Mouse (Mus musculus) heart, postnatal 0 days (tissue): ENCODE measurements around the gene Wnt7b. TPM values are rescaled to one million over a fixed set of nuclear protein-coding genes. Genes with fewer than 3 reads are reported as not detected.

Source experiments
- ATAC-seq: fragments of 200-750 bp; cut with Nextera tagmentation; 2 replicates; pipeline ENCODE4 v1.8.0; 2017; ENCODE audit warnings: low read depth, moderate number of reproducible peaks, moderate library complexity; ENCODE audit not compliant: insufficient read depth
- DNase-seq: peaks from one replicate; pipeline ENCODE4 v3.0.0-alpha.2; 2016; ENCODE audit warnings: low spot score
- H3K27ac ChIP-seq: fragments of 300-500 bp; sonication (generic); 2 replicates; pipeline ENCODE4 v1.5.1; 2014; ENCODE audit warnings: low read depth, mild to moderate bottlenecking
- H3K27me3 ChIP-seq: fragments of 300-500 bp; sonication (generic); 2 replicates; pipeline ENCODE4 v1.6.1; 2014; ENCODE audit warnings: low read length, mixed read lengths; ENCODE audit not compliant: control insufficient read depth, insufficient read depth
- H3K36me3 ChIP-seq: fragments of 300-500 bp; sonication (generic); replicated peaks from 2 replicates; pipeline ENCODE4 v1.6.1; 2014; ENCODE audit warnings: low read length, mixed read lengths; ENCODE audit not compliant: control insufficient read depth, insufficient read depth
- H3K4me1 ChIP-seq: fragments of 300-500 bp; sonication (generic); 2 replicates; pipeline ENCODE4 v1.6.1; 2014; ENCODE audit warnings: antibody characterized with exemption; ENCODE audit not compliant: control insufficient read depth, insufficient read depth
- H3K4me2 ChIP-seq: fragments of 300-500 bp; sonication (generic); 2 replicates; pipeline ENCODE4 v1.6.1; 2014; ENCODE audit warnings: low read depth, mild to moderate bottlenecking, low read length, moderate library complexity
- H3K4me3 ChIP-seq: fragments of 300-500 bp; sonication (generic); 2 replicates; pipeline ENCODE4 v1.5.1; 2014; ENCODE audit warnings: low read depth, low read length
- H3K9ac ChIP-seq: fragments of 300-500 bp; sonication (generic); replicated peaks from 2 replicates; pipeline ENCODE4 v1.6.1; 2014; ENCODE audit warnings: low read depth, low read length, mixed read lengths
- H3K9me3 ChIP-seq: fragments of 300-500 bp; sonication (generic); replicated peaks from 2 replicates; pipeline ENCODE4 v1.6.1; 2016; ENCODE audit warnings: low read length; ENCODE audit not compliant: control insufficient read depth
- CTCF ChIP-seq: IDR thresholded peaks from 2 replicates; pipeline ENCODE4 v1.5.1; 2016; ENCODE audit warnings: antibody characterized with exemption, control low read depth, low read depth
- EP300 ChIP-seq: IDR thresholded peaks from 2 replicates; pipeline ENCODE4 v1.6.1; 2016; ENCODE audit warnings: antibody characterized with exemption, low read depth
- WGBS: fragments of 180-500 bp; shearing (Covaris S2); extraction: QIAGEN DNeasy Blood & Tissue Kit; methylation state at CpG from one replicate; pipeline ENCODE4 v1.1.7; 2014; 5-methylcytosine and 5-hydroxymethylcytosine counted together
- polyA plus RNA-seq: library from polyadenylated mRNA; unstranded; fragments of >200 nt; fragmentation: Nextera tagmentation; extraction: Ambion mirVana; gene quantifications from 2 replicates; pipeline ENCODE4 v1.2.1, GENCODE M21; 2015
- total RNA-seq: library from RNA; depleted of rRNA; stranded (reverse); fragments of >200 nt; gene quantifications from 2 replicates; pipeline ENCODE4 v1.2.3, GENCODE M21; 2014; ENCODE audit warnings: low replicate concordance

The Wnt7b gene
- total and polyA plus RNA-seq, 2 experiments from 2014 or later: 0.10 to 2.6 TPM

DNA sequence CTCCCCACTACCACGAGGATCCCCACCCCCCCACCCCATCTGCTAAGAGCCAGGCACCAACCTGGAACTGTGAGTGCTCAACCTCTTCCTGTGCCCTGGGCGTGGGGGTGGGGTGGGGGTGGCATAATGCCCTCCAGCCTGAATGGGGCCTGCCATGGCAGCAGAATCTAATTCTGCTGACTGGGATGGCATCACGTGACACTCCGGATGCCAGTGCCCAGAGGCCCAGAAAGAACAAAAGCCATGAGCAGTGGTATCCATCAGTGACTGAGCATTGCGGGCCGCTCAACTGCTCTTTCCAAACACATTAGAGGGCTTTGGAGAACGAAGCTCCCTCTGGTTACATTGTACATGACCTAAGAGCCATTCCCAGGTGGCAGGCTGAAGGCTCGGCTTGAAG lies 79.1 kb downstream of the Wnt7b start, which contains the start of gene 7530416G11Rik:
Gene 7530416G11Rik, minus strand, starts transcription at position 101 of the 400 bp plus-strand sequence.
- Histone ChIP-seq H3K9me3 (no peaks in the 10 kb centered on the region), H3K4me2 (no peak within 1 kb of the TSS), H3K4me1 (no peaks in the 10 kb centered on the region), H3K9ac (no peak within 1 kb of the TSS), H3K36me3 (no peaks in the 10 kb centered on the region), H3K27ac (no peak within 1 kb of the TSS), H3K4me3 (no peak within 1 kb of the TSS), H3K27me3 (peaks cover 4% of the 10 kb centered on the region; the same call in 1 of the 2 replicates)
- no peak for DNase-seq
- 86% methylated on average over 8 of the region's 8 CpGs for WGBS
- ATAC-seq: no peak
- TF ChIP-seq CTCF: no peak
- TF ChIP-seq EP300: no peak

- Histone ChIP-seq H3K4me1 (no peaks in the 10 kb centered on the region), H3K27ac (no peak overlapping the region), H3K4me3 (no peak overlapping the region), H3K9me3 (no peaks in the 10 kb centered on the region), H3K4me2 (no peak overlapping the region), H3K9ac (no peak overlapping the region), H3K36me3 (no peaks in the 10 kb centered on the region), H3K27me3 (peaks cover 21% of the 10 kb centered on the region)
- TF ChIP-seq CTCF (no peak), EP300 (no peak)
- DNase-seq (no peak), ATAC-seq (no peak)
- 79% methylated on average over 10 of the region's 10 CpGs for WGBS
Observed at GRCm38 (mm10) chr15:85500267-85500666, 82.0 kb downstream of the Wnt7b start.

GRCm38 (mm10) chr15:85497981-85498475 lies 84.2 kb downstream of the Wnt7b start:
- ATAC-seq: no peak
- Histone ChIP-seq H3K4me1 (no peaks in the 10 kb centered on the region), H3K36me3 (no peaks in the 10 kb centered on the region), H3K27me3 (peaks cover 38% of the 10 kb centered on the region), H3K9ac (no peak overlapping the region), H3K4me3 (no peak overlapping the region), H3K4me2 (no peak overlapping the region), H3K9me3 (no peaks in the 10 kb centered on the region), H3K27ac (no peak overlapping the region)
- TF ChIP-seq EP300 (no peak), CTCF (no peak)
- 66% methylated on average over 10 of the region's 10 CpGs for WGBS
- no peak for DNase-seq

GRCm38 (mm10) chr15:85497548-85497947 lies 84.7 kb downstream of the Wnt7b start:
- Histone ChIP-seq H3K27me3 (peaks cover 38% of the 10 kb centered on the region), H3K4me2 (no peak overlapping the region), H3K9ac (no peak overlapping the region), H3K4me1 (no peaks in the 10 kb centered on the region), H3K9me3 (no peaks in the 10 kb centered on the region), H3K36me3 (no peaks in the 10 kb centered on the region), H3K4me3 (no peak overlapping the region), H3K27ac (no peak overlapping the region)
- WGBS: 77% methylated on average over 4 of the region's 4 CpGs
- no peak for DNase-seq
- ATAC-seq: no peak
- no peak for TF ChIP-seq CTCF

GRCm38 (mm10) chr15:85494163-85494621 lies 88.1 kb downstream of the Wnt7b start:
- 7% methylated on average over 10 of the region's 11 CpGs for WGBS
- ATAC-seq: no peak

DNA sequence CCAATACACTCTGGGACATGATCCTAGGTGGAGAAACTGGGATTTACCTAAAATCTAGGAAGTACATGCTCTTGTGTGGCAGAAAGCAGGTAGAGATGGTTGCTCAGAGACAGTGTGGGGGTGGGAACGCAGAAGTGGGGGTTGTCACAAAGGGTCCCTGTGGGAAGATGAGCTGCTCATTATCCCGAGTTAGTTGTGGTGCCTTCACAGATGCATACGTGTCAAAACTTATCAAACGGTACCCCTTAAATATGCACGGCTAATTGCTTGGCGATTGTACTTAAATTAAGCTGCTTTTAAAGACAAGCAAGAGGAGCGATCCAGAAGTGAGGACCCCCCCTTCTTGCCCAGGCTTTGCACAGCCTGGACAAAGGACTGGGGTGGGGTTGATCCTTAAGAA lies 92.5 kb downstream of the Wnt7b start:
- ATAC-seq: no peak
- DNase-seq: no peak
- Histone ChIP-seq H3K9me3 (no peaks in the 10 kb centered on the region), H3K4me3 (no peak overlapping the region), H3K27ac (no peak overlapping the region), H3K4me1 (no peaks in the 10 kb centered on the region), H3K36me3 (no peaks in the 10 kb centered on the region), H3K27me3 (peaks cover 26% of the 10 kb centered on the region; the same call in 1 of the 2 replicates), H3K4me2 (no peak overlapping the region), H3K9ac (no peak overlapping the region)
- WGBS: 78% methylated on average over 7 of the region's 7 CpGs
- TF ChIP-seq EP300 (no peak), CTCF (no peak)

More at GRCm38 (mm10) chr15:85494163-85494621, 88.1 kb downstream of the Wnt7b start:
- H3K4me2 ChIP-seq: no peak overlapping the region
- TF ChIP-seq EP300 (no peak), CTCF (no peak)
- no peaks in the 10 kb centered on the region for H3K9me3 ChIP-seq
- no peak overlapping the region for H3K4me3 ChIP-seq
- H3K36me3 ChIP-seq: no peaks in the 10 kb centered on the region
- DNase-seq: no peak
- no peak overlapping the region for H3K9ac ChIP-seq
- peaks cover 43% of the 10 kb centered on the region for H3K27me3 ChIP-seq
- H3K4me1 ChIP-seq: no peaks in the 10 kb centered on the region
- no peak overlapping the region for H3K27ac ChIP-seq
